Mouse (Mus musculus) leukemia stem cell, adult 10-12 weeks (primary cell): ENCODE results near the gene Kif26b. TPM values are rescaled to one million over a fixed set of nuclear protein-coding genes. Genes with fewer than 3 reads are reported as not detected.

Source experiments
- polyA plus RNA-seq: library from polyadenylated mRNA; stranded (reverse); fragments of >175 nt; gene quantifications from 2 replicates; pipeline ENCODE4 v1.2.3, GENCODE M21; 2012; ENCODE audit warnings: low replicate concordance

Gene Kif26b
- 0.02 and 0.11 TPM in 2 replicates for polyA plus RNA-seq

DNA sequence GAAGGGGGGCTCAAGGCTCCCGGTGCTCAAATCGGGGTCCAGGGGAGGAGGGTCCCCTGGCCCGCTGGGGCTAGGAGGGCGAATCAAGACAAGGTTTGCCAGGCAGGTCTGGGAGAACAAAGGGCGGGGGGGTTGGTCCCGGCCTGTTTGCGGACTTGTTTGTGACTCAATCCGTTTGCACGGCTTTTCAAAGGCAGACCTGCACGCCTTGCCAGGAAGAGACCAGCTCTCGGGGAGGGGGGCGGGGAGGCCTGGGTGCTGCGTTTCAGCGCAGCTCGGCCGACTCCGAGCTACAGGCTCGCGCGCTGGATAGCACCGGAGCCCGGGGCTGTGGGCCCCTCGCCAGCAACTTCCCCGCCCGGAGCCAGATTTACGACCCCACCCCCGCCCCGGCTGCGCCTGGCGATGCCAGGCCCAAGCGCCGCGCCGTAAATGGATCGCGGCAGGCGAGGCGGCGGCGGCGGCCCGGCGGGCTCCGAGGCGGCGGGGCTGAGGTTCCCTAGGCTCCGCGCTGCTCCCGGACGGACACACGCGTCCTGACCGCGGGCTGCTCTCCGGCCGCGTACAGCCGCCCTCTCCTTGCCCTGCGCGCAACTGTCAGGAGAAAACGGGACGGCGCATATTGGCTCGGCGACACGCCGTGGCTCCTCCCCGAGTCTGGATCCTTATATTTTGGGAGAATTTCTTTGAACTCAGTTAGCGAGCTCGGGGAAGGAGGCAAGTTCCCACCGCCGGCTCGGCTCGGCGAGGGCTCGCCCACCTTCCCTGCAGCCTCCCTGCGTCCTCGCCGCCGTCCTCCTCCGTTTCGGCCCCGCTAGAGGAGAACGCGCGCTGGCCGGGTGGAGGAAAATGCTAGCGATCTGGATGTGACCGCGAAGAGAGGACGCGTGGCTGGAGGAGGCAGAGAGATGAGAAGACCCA is at the start of gene Kif26b:
TSS of gene Kif26b (plus strand) at position 695 of the 921 bp plus-strand sequence.

Other genes starting within 250 kb of the Kif26b start
- 0.79 and 4.0 TPM in 2 replicates for gene Cox20, start 210.0 kb upstream of the Kif26b start, polyA plus RNA-seq
- 376 and 509 TPM in 2 replicates for gene Hnrnpu, start 191.3 kb upstream of the Kif26b start, polyA plus RNA-seq
- gene Efcab2, start 123.0 kb upstream of the Kif26b start, polyA plus RNA-seq = 0.16 TPM in 1 of 2 replicates, not detected in the other